Mouse (Mus musculus) ES-Bruce4 (cell line): ENCODE results near the gene Fkbp3. TPM values are rescaled to one million over a fixed set of nuclear protein-coding genes. Genes with fewer than 3 reads are reported as not detected.

Experiments used
- H3K27ac ChIP-seq: 2 replicates; pipeline ENCODE4 v1.5.1; 2012; ENCODE audit warnings: low read length, inconsistent platforms; ENCODE audit not compliant: insufficient read depth
- H3K27me3 ChIP-seq: 2 replicates; pipeline ENCODE4 v1.6.1; 2012; ENCODE audit warnings: mild to moderate bottlenecking, low read length, inconsistent platforms; ENCODE audit not compliant: control insufficient read depth, poor library complexity, insufficient read depth, severe bottlenecking
- H3K36me3 ChIP-seq: 2 replicates; pipeline ENCODE4 v1.6.1; 2012; ENCODE audit warnings: inconsistent platforms, mild to moderate bottlenecking, low read length, moderate library complexity; ENCODE audit not compliant: control insufficient read depth, poor library complexity, insufficient read depth, severe bottlenecking
- H3K4me1 ChIP-seq: one replicate; pipeline ENCODE4 v1.8.1; 2011; ENCODE audit warnings: low read length; ENCODE audit not compliant: control insufficient read depth, insufficient read depth
- H3K4me3 ChIP-seq: 2 replicates; pipeline ENCODE4 v1.5.1; 2011; ENCODE audit warnings: low read depth, mild to moderate bottlenecking, low read length
- H3K9ac ChIP-seq: 2 replicates; pipeline ENCODE4 v1.6.1; 2012; ENCODE audit warnings: low read depth, mild to moderate bottlenecking, inconsistent platforms; ENCODE audit not compliant: poor library complexity, severe bottlenecking
- H3K9me3 ChIP-seq: replicated peaks from 2 replicates; pipeline ENCODE4 v1.6.1; 2012; ENCODE audit warnings: mild to moderate bottlenecking, low read length, inconsistent platforms; ENCODE audit not compliant: control insufficient read depth, poor library complexity, insufficient read depth, severe bottlenecking
- CTCF ChIP-seq: IDR thresholded peaks from one replicate; pipeline ENCODE4 v1.8.1; 2011; ENCODE audit warnings: low read depth, low read length
- EP300 ChIP-seq: IDR thresholded peaks from 2 replicates; pipeline ENCODE4 v1.6.1; 2011; ENCODE audit warnings: low read depth, low read length; ENCODE audit not compliant: insufficient read depth
- POLR2A ChIP-seq: IDR thresholded peaks from one replicate; pipeline ENCODE4 v1.8.1; 2011; ENCODE audit warnings: low read length; ENCODE audit not compliant: insufficient read depth
- polyA plus RNA-seq: library from polyadenylated mRNA; stranded (reverse); fragments of >200 nt; gene quantifications from 2 replicates; pipeline ENCODE4 v1.2.4, GENCODE M21; 2011; ENCODE audit warnings: low read depth; ENCODE audit not compliant: missing spikeins, insufficient read depth, insufficient read length

Gene Fkbp3
- polyA plus RNA-seq, 1 experiment: 918 TPM

DNA sequence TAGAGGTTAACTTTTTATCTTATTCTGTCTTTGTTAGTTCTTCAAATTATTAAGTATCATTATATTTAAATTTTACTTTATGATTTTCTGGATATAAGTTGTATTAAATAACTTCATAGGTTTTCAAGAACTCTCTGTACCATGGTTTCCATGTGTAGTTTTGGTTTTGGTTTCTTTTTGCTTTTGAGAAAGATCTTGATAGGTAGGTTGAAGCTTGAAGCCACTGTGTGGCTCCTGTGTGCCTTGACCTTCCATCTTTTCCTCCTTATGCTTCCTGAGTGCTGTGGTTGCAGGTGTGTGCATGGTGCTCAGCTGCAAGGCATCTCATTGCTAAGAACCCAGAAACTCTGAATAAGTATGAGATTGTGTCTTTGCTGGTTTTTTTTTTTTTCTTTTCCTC lies 25.0 kb downstream of the Fkbp3 start:
- no peak for TF ChIP-seq EP300
- no peak for TF ChIP-seq POLR2A
- no peak overlapping the region for H3K9ac ChIP-seq
- H3K27ac ChIP-seq: no peak overlapping the region
- no peaks in the 10 kb centered on the region for H3K9me3 ChIP-seq
- peaks cover 28% of the 10 kb centered on the region for H3K36me3 ChIP-seq
- no peaks in the 10 kb centered on the region for H3K4me1 ChIP-seq
- H3K4me3 ChIP-seq: no peak overlapping the region
- no peaks in the 10 kb centered on the region for H3K27me3 ChIP-seq

- Histone ChIP-seq H3K9me3 (peaks cover 15% of the 10 kb centered on the region), H3K36me3 (peaks cover 11% of the 10 kb centered on the region), H3K4me3 (no peak overlapping the region), H3K27me3 (no peaks in the 10 kb centered on the region), H3K4me1 (peaks cover 2% of the 10 kb centered on the region), H3K27ac (no peak overlapping the region), H3K9ac (peak overlapping the region; percentile 85; the same call in 1 of the 2 replicates)
- no peak for TF ChIP-seq CTCF
- TF ChIP-seq EP300: no peak
- no peak for TF ChIP-seq POLR2A
Measured at GRCm38 (mm10) chr12:65037546-65037937, 36.3 kb downstream of the Fkbp3 start.

- Histone ChIP-seq H3K4me3 (peak overlapping the region; percentile 82), H3K27ac (no peak overlapping the region), H3K27me3 (no peaks in the 10 kb centered on the region), H3K9me3 (peaks cover 15% of the 10 kb centered on the region), H3K4me1 (peaks cover 2% of the 10 kb centered on the region), H3K36me3 (peaks cover 6% of the 10 kb centered on the region), H3K9ac (peak overlapping the region; percentile 85)
- no peak for TF ChIP-seq CTCF
- TF ChIP-seq EP300: no peak
- no peak for TF ChIP-seq POLR2A
Measured at GRCm38 (mm10) chr12:65036892-65037545, 36.8 kb downstream of the Fkbp3 start.

DNA sequence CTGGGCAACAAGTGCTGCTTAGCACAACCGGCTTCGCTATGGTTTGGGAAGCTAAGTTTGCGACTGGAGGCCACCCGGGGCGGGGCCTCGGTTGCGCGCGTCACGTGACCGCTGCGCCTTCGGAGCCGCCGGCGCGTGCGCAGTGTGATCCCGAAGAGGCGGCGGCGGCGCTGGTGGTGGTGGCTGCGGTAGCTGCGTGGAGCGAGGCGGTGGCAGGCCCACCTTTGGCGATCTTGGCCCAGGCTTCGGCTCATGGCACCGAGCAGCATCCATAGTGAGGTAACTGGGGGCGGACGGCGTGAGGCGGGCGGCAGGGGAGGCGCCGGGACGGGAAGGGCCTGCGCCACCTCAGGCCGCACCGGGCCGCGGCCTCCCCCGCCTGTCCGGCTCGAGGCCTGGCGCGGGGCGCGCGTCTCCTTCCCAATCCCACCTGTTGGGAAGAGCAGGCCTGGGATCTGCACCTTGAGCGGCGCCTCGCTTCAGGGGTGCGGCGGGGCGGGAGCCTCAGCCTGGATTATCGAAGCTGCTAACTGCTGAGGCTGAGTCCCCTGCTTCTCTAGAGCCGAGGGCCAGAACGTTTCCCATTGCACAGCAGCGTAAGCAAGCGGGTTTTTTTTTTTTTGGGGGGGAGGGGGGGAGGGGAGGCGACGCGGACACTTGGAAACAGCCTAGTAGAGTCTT lies 37.5 kb downstream of the Fkbp3 start, which contains the start of gene Prpf39:
Gene Prpf39 (plus strand): TSS at position 144 of the 681 bp plus-strand sequence.
- H3K36me3 ChIP-seq: peaks cover 2% of the 10 kb centered on the region; the same call in 1 of the 2 replicates
- no peak within 1 kb of the TSS for H3K27ac ChIP-seq
- peaks cover 15% of the 10 kb centered on the region for H3K9me3 ChIP-seq
- peak within 1 kb of the TSS; percentile 82 for H3K4me3 ChIP-seq
- peak within 1 kb of the TSS; percentile 85 for H3K9ac ChIP-seq
- TF ChIP-seq POLR2A (peak; percentile 73), CTCF (no peak), EP300 (no peak)
- H3K4me1 ChIP-seq: peaks cover 2% of the 10 kb centered on the region
- no peaks in the 10 kb centered on the region for H3K27me3 ChIP-seq

DNA sequence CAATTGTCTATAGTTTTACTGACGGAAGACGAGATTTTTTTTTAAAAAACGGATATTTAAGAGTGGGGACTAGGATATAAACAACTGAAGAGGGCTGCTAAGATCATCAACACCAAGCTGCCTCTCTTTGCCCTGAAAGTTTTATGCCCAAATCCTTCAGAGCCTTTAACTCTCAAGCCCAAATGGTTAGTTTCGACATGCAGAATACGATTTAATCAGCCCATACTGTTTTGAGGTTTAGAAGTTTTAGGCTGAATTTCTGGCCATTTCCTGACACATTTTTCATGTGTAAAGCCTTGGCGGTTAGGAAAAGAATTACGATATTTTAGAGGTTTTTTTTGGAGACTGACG lies 38.0 kb downstream of the Fkbp3 start:
- H3K9ac ChIP-seq: no peak overlapping the region
- peaks cover 15% of the 10 kb centered on the region for H3K9me3 ChIP-seq
- H3K36me3 ChIP-seq: peaks cover 2% of the 10 kb centered on the region; the same call in 1 of the 2 replicates
- H3K4me1 ChIP-seq: peaks cover 2% of the 10 kb centered on the region
- H3K27me3 ChIP-seq: no peaks in the 10 kb centered on the region
- TF ChIP-seq POLR2A (no peak), EP300 (no peak), CTCF (no peak)
- H3K4me3 ChIP-seq: no peak overlapping the region
- no peak overlapping the region for H3K27ac ChIP-seq

DNA sequence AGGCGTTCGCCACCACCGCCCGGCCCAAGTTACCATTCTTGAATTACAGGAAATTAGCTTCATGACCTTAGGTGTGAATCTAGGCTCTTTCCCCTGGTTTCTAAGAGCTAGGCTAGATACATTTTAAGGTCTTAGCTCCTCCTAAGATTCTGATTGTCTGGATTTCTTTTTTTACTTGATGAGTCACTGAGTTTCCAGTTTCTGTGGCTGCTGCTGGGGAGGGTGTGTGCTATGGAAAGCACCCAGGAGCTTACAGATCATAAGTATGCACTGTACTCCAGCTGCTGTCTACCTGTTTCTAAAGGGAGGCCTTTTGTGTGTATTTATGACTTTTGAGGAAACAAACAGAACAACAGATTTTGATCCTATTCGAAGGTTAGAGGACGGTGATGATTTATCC lies 51.0 kb downstream of the Fkbp3 start:
- Histone ChIP-seq H3K9ac (no peak overlapping the region), H3K27me3 (no peaks in the 10 kb centered on the region), H3K27ac (no peak overlapping the region), H3K4me3 (no peak overlapping the region), H3K9me3 (0 out of 2 replicates have a peak, but pooled peaks cover 5% of the 10 kb centered on the region), H3K4me1 (no peaks in the 10 kb centered on the region), H3K36me3 (no peaks in the 10 kb centered on the region; the same call in 1 of the 2 replicates)
- no peak for TF ChIP-seq CTCF
- TF ChIP-seq EP300: no peak
- TF ChIP-seq POLR2A: no peak

Other genes starting within 250 kb of the Fkbp3 start
- gene Gm527, start 156.1 kb downstream of the Fkbp3 start, polyA plus RNA-seq: 13.0 and 13.2 TPM in 2 replicates
- gene Klhl28, start 108.5 kb downstream of the Fkbp3 start, polyA plus RNA-seq: 19.8 and 20.2 TPM in 2 replicates
- 51.4 and 52.8 TPM in 2 replicates for gene Togaram1, start 108.2 kb downstream of the Fkbp3 start, polyA plus RNA-seq
- gene Prpf39, start 37.7 kb downstream of the Fkbp3 start, polyA plus RNA-seq: 126 and 135 TPM in 2 replicates
- 56.1 and 59.7 TPM in 2 replicates for gene Fancm, start 1.6 kb upstream of the Fkbp3 start, polyA plus RNA-seq
- gene Mis18bp1, start 98.6 kb upstream of the Fkbp3 start, polyA plus RNA-seq: 109 and 112 TPM in 2 replicates
- gene Wdr20rt, start 151.5 kb upstream of the Fkbp3 start, polyA plus RNA-seq: 0.30 TPM in 1 of 2 replicates, not detected in the other